In genomic region chr7:137221599-137221998, GRCm38 (mm10) we compare ENCODE assay signal across 9 mouse cellular contexts.
DNase-seq lines count a peak whose midpoint lies in the region; ATAC-seq and TF ChIP-seq lines count a peak whose summit lies in the region.
"Had no signal": no experiment of that assay in that cellular context is flagged by ENCODE, and none has a peak within 500 bp of the region (broad histone marks: within the 10 kb centered on the region; RNA-seq: fewer than 3 reads in every experiment).

No protein-coding gene starts in this region.

- no peak overlapping the region for H3K4me2 ChIP-seq in lung, embryonic 14.5 days
- H3K4me2 ChIP-seq in neural tube, embryonic 13.5 days: no peak overlapping the region

- H3K9me3 ChIP-seq in lung, embryonic 14.5 days (ENCODE audit: low read depth, low read length): no peaks in the 10 kb centered on the region
- H3K9me3 ChIP-seq in embryonic facial prominence, embryonic 10.5 days: no peaks in the 10 kb centered on the region
- H3K9me3 ChIP-seq in neural tube, embryonic 13.5 days: no peaks in the 10 kb centered on the region

- peaks cover 4% of the 10 kb centered on the region; the same call in 1 of the 2 replicates for H3K27me3 ChIP-seq in lung, embryonic 14.5 days (ENCODE audit: insufficient read depth, low read length)
- H3K27me3 ChIP-seq in embryonic facial prominence, embryonic 10.5 days (replicated peaks; ENCODE audit: low read depth, poor library complexity, severe bottlenecking): no peaks in the 10 kb centered on the region
- no peaks in the 10 kb centered on the region for H3K27me3 ChIP-seq in neural tube, embryonic 13.5 days

- peak; percentile 73 for DNase-seq in lung, embryonic 14.5 days
- DNase-seq in lung, adult 18-20 months: no peak
- peak; percentile 90 for DNase-seq in embryonic facial prominence, embryonic 10.5 days (ENCODE audit: low spot score)
- DNase-seq in kidney, adult 8-10 months: peak; percentile 40 to 55
- DNase-seq in urinary bladder, postnatal 4 days (ENCODE audit: low spot score in 2 of 2): no peak
- no peak for DNase-seq in layer of hippocampus, postnatal 14 days (ENCODE audit: low spot score in 2 of 2)
- DNase-seq in layer of hippocampus, adult 9-10 months (ENCODE audit: low spot score): no peak

- no peaks in the 10 kb centered on the region for H3K36me3 ChIP-seq in lung, embryonic 14.5 days (ENCODE audit: insufficient read depth)
- H3K36me3 ChIP-seq in embryonic facial prominence, embryonic 10.5 days (replicated peaks): peaks cover 70% of the 10 kb centered on the region
- peaks cover 46% of the 10 kb centered on the region for H3K36me3 ChIP-seq in neural tube, embryonic 13.5 days

- H3K4me3 ChIP-seq in lung, embryonic 14.5 days (ENCODE audit: low read depth, low read length): no peak overlapping the region
- no peak overlapping the region for H3K4me3 ChIP-seq in embryonic facial prominence, embryonic 10.5 days
- H3K4me3 ChIP-seq in neural tube, embryonic 13.5 days: no peak overlapping the region
- H3K4me3 ChIP-seq: myocyte had no signal

- peak; percentile 81 for ATAC-seq in lung, embryonic 14.5 days (ENCODE audit: insufficient read depth)
- peak; percentile 73 for ATAC-seq in neural tube, embryonic 13.5 days (ENCODE audit: low read depth)

- no peaks in the 10 kb centered on the region for H3K4me1 ChIP-seq in lung, embryonic 14.5 days (ENCODE audit: insufficient read depth)
- H3K4me1 ChIP-seq in embryonic facial prominence, embryonic 10.5 days: peaks cover 71% of the 10 kb centered on the region
- peaks cover 64% of the 10 kb centered on the region for H3K4me1 ChIP-seq in neural tube, embryonic 13.5 days (replicated peaks)

- H3K27ac ChIP-seq in lung, embryonic 14.5 days (ENCODE audit: low read depth): no peak overlapping the region
- H3K27ac ChIP-seq in embryonic facial prominence, embryonic 10.5 days (replicated peaks): peak overlapping the region; percentile 69
- peak overlapping the region; percentile 82 for H3K27ac ChIP-seq in neural tube, embryonic 13.5 days (replicated peaks)

- 26% methylated on average over 6 of the region's 6 CpGs for WGBS in lung, embryonic 14.5 days
- WGBS in embryonic facial prominence, embryonic 10.5 days: 24% methylated on average over 6 of the region's 6 CpGs
- 20% methylated on average over 6 of the region's 6 CpGs for WGBS in neural tube, embryonic 13.5 days

- H3K9ac ChIP-seq in lung, embryonic 14.5 days: no peak overlapping the region
- 0 out of 2 replicates have a peak overlapping the region, but pooled peaks have one; percentile 23 for H3K9ac ChIP-seq in neural tube, embryonic 13.5 days

- no peak for TF ChIP-seq CTCF in lung, embryonic 14.5 days (IDR thresholded peaks at IDR 0.05; ENCODE audit: low read depth)

Comparison
In these comparisons a context has a peak if more than half of its experiments do, and no peak if none do; other contexts are left out.
1. DNase-seq: peak in lung, embryonic 14.5 days (single experiment), embryonic facial prominence, embryonic 10.5 days (single experiment) and kidney, adult 8-10 months (2 of 2); none in lung, adult 18-20 months (0 of 2), urinary bladder, postnatal 4 days (0 of 2), layer of hippocampus, postnatal 14 days (0 of 2) and layer of hippocampus, adult 9-10 months (single experiment).